Mouse (Mus musculus) thymus, postnatal 14 days (tissue): ENCODE measurements around the gene B4galnt1.
"Not testable (repeated sequence)": the region's sequence is repeated elsewhere in the genome, so short reads cannot be mapped to it uniquely, and the experiment has no call there.

Source experiments
- DNase-seq: peaks from one replicate; pipeline ENCODE4 v3.0.0; 2021

Gene B4galnt1

GRCm38 (mm10) chr10:127143228-127143627 is 21.8 kb upstream of the B4galnt1 start:
- no peak for DNase-seq

DNA sequence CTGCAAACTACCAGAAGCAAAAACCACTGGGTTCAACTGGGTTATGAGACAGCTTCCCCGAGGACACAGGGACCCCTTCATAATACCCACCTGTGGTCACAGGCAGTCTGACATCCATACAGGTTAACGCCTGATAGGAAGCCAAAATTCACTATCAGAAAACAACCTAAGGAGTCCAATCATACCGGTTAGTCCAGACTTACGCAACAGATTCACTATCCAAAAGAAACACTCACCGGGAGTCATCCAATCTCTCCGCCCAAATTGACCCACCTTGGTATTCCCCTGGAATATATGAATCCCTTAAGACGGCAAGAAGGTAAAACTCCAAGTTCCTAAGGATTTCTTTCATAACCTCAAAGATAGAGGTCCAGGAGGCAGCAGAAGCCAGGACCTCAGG is 20.5 kb upstream of the B4galnt1 start:
- no peak for DNase-seq

DNA sequence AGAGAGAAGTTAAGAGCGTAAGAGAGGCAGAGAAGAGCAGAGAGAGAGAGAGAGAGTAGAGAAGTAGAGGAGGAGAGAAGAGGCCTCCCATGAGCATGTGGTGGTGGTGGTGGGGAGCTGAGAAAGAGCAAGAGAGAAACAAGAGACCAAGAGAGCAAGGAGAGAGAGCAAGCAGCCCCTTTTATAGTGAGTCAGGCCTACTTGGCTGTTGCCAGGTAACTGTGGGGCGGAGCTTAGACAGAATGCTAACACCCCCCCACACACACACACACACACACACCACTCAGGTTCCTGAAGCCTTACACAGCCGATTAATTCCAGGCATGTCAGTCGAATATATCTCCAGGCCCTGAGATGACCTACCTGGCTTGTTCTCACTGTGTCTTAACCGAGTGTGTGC is 19.7 kb upstream of the B4galnt1 start:
- no peak for DNase-seq

- no peak for DNase-seq
These were observed 17.9 kb upstream of the B4galnt1 start for GRCm38 (mm10) chr10:127147135-127147534.

DNA sequence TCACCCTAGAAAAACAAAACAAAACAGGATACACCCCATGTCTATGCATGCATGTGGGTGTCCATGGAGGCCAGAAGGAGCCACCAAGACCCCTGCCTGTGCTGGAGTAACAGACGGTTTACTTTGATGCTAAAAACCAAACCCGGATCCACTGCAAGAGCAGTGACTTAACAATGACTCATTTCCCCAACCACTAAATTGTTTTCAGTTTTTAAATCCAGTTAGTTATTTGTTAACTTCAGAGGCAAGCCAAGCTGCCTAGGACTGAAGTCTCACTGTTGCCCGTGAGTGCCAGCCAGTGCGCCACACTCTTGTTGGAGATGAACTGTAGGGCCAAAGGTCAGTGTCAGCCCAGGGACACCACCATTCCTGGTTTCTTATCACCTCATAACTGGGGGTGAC is 14.6 kb upstream of the B4galnt1 start:
- no peak for DNase-seq

- not testable (repeated sequence) for DNase-seq
These were observed 13.8 kb upstream of the B4galnt1 start for GRCm38 (mm10) chr10:127151233-127151632.

GRCm38 (mm10) chr10:127152556-127152955 is 12.5 kb upstream of the B4galnt1 start:
- not testable (repeated sequence) for DNase-seq

DNA sequence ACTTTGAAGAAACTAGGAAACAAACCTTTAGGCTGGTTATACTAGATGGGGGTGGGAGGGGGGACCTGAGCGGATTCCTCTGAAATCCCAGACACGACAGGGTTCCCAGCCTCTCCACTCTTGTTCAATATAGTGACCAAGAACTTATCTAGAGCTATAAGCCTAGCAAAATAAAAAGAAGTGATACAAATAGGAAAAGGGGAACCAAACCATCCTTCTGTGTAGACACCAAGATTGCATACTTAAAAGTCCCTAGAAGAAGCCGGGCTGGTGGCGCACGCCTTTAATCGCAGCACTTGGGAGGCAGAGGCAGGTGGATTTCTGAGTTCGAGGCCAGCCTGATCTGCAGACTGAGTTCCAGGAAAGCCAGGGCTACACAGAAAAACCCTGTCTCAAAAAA is 11.7 kb upstream of the B4galnt1 start:
- no peak for DNase-seq

DNA sequence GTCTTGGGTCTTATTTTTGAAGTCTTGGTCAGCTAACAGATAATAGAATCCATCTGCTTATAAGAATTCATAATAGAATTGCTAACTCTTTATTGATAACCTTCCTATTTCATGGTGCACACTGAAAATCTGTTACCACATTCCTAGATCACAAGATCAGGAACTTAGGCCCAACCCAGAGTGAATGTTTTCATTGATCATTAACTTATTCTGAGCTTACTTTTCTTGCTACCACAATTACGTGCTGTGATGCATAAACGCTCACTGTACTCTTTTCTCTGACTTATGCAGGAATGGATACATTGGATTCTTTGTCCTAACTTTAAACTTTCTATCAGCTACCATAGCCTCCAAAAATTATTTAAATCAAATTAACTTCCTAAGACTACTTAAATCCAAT is 10.8 kb upstream of the B4galnt1 start:
- no peak for DNase-seq

DNA sequence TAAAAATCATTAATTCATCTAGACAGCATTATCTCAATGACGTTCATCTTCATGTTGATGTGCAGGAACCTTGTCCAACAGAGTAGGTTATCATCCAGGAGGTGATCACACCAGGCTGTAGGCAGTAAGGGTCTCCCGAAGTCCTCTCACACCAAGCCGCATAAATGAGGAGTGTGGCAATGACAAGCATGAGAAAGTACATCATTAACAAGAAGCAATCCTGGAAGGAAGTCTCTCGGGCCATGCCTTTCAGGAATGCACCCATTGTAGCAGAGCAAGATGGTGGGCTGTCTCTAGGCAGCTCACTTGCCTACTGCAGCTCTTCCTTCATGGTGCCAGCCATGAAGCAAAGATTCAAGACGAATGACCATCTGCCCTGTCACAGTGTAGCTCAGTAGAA is 10.4 kb upstream of the B4galnt1 start:
- no peak for DNase-seq

GRCm38 (mm10) chr10:127156089-127156488 is 8.9 kb upstream of the B4galnt1 start:
- no peak for DNase-seq

GRCm38 (mm10) chr10:127156511-127156910 is 8.5 kb upstream of the B4galnt1 start:
- no peak for DNase-seq

DNA sequence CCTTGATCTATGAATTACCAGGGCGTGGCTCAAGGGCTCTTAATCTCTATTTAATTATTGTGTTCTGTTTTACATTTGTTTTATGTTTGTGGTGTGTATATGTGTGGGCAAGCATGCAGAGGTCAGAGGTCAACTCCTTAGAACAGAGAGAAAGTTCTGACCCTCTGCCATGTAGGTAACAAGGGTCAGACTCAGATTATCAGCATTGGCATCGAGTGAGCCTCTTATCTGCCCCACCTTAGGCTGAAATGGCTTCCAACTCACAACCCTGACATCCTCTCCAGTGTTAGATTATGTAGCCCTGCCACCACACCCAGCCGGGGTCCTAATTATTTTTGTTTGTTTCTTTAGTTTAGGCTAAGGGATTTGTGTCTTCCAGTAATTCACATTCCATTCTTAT is 6.6 kb upstream of the B4galnt1 start:
- no peak for DNase-seq

DNA sequence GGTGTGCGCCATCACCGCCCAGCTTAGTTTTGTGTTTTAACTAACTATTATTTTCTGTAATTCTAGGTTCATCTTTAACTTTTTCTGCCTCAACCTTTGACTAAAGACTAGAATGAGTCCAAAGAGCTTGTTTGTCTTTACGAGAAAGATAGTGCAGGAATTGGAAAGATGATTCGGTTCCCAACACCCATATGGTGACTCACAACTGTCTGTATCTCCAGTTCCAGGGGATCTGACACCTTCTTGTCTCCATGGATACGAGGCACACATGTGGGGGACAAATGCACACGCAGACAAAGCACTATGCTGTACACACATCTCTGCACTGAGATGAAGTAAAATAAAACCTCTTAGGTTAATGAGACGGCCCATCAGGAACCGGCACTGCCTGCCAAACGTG is 4.9 kb upstream of the B4galnt1 start:
- DNase-seq = no peak

GRCm38 (mm10) chr10:127160728-127161127 is 4.3 kb upstream of the B4galnt1 start:
- no peak for DNase-seq

GRCm38 (mm10) chr10:127162771-127163261 is 2.2 kb upstream of the B4galnt1 start:
- peak; percentile 70 for DNase-seq

GRCm38 (mm10) chr10:127164190-127164589 is 835 bp upstream of the B4galnt1 start:
- no peak for DNase-seq

DNA sequence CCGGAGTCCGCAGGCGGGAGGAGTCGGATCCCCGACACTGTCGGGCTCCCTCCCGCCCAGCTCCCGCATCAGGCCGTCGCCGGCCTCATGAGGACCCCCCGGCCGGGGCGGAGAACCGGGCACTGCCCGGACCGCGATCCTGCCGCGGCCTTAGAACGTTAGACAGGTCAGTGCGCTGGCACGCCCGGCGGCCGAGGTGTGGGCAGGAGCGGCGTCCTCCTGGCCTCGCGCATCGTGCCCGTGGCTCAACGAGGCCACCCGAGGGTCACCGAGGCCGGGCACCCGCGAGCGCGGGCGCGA is 279 bp downstream of the B4galnt1 start:
- DNase-seq = no peak

DNA sequence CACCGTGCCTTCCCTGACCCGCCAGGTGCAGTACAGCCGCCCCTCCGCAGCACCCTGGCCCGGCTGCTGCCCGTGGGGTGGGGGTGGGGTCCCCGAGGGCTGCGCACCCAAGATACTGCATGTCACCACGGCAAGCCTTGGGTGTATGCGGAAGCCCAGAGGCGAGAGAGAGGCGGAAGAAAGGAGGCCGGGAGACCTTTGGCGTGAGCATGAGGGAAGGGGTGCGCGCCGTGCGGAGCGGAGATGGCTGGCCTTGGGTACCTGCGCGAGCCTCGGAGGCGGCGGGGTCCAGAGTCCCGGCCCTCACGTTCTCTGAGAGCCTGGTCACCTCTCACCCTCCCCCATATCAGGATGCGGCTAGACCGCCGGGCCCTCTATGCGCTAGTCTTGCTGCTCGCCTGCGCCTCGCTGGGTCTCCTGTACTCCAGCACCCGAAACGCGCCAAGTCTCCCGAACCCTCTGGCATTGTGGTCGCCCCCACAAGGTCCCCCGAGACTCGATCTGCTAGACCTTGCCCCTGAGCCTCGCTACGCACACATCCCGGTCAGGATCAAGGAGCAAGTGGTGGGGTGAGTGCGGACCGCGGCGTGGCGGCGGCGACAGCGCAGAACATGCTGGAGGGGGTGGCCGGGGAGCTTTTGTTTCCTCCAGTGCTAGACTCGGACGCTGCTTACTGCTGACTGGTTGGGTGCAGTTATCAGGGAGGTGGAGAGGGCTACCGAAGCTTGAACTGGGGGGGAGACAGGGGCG is 804 bp downstream of the B4galnt1 start:
- peak; percentile 83 for DNase-seq

GRCm38 (mm10) chr10:127166404-127166715 is 1.3 kb downstream of the B4galnt1 start:
- DNase-seq = no peak

DNA sequence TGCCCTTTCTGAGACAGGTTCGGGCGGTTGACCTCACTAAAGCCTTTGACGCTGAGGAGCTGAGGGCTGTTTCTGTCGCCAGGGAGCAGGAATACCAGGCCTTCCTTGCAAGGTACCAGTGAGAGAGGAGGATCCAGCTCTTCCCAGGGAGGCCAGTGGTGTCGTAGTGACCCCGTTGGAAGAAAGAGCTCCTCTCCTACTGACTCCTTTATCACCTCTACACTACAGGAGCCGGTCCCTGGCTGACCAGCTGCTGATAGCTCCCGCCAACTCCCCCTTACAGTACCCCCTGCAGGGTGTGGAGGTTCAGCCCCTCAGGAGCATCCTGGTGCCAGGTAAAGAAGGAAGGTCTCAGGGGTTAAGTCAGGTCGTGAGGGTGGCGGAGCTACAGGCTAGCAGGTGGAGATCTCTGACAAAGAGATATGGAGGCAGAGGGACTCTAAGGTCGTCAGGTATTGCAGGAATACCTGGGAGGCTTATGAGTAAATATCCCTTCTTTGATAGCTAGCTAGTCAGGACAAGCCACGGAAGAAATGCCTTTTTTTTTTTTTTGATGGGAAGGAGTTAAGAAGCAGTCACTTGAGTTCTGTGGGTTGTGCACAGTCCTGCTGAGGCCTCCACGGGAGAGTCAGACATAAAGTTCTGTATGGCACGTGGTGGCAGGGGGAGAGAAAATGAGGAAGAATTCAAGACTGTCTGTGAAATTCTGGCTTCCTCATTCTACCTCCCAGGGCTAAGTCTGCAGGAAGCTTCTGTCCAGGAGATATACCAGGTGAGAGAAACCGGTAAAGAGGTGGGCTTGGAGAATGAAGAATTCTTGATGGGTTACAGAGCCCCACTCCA is 2.0 kb downstream of the B4galnt1 start:
- DNase-seq = no peak

GRCm38 (mm10) chr10:127167614-127168192 is 2.7 kb downstream of the B4galnt1 start:
- no peak for DNase-seq

GRCm38 (mm10) chr10:127170002-127170401 is 5.0 kb downstream of the B4galnt1 start:
- peak; percentile 46 for DNase-seq

DNA sequence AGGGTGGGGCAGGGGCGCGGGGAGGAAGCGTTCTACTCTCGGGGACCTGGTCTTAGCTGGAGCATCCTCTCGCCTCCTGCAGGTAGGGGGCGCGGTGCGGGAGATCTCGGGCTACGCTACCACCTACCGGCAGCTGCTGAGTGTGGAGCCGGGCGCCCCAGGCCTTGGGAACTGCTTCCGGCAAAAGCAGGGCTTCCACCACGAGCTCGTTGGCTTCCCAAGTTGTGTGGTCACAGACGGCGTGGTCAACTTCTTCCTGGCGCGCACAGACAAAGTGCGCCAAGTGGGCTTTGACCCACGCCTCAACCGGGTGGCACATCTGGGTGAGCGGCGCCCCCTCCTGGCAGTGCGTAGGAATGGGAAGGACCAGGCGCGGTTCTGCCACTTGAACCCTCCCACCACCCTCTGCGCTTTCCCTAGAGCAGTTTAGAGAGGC is 5.8 kb downstream of the B4galnt1 start:
- peak; percentile 91 for DNase-seq
